Mouse (Mus musculus): ENCODE results near the gene Olfr56. TPM values are rescaled to one million over a fixed set of nuclear protein-coding genes. Genes with fewer than 3 reads are reported as not detected.

Gene Olfr56
- polyA plus RNA-seq, 1 experiment from 2014 or later: 0.18 TPM

DNA sequence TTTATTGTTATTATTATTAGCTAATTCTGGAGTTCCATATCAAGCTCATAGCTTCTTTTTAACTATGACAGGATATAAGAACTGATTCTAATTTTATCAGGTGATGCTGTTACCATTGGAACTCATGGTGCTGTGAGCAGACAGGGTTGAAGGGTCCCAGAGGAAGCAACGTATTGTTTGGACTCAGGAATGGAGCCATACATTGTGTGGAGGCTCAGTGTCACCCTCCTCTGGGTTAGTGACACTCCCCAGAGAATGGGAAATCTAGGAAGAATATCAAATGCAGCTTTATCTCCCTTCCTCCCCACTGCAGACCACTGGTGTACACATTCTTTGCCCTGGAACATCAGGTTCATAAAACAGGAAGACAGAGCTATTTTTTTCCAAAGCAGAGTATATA, 204.5 kb downstream of the Olfr56 start:
- Histone ChIP-seq H3K9me3 (no peaks in the 10 kb centered on the region), H3K4me3 (replicated peaks) (no peak overlapping the region), H3K27ac (no peak overlapping the region), H3K9ac (replicated peaks) (no peak overlapping the region), H3K27me3 (no peaks in the 10 kb centered on the region), H3K36me3 (no peaks in the 10 kb centered on the region), H3K4me2 (no peak overlapping the region), H3K4me1 (replicated peaks) (no peaks in the 10 kb centered on the region)
- no peak for ATAC-seq (ENCODE audit: insufficient number of reproducible peaks, insufficient read depth, low FRiP score, low TSS enrichment, low read depth)
- WGBS: 65% methylated on average over 1 of the region's 1 CpGs

Other genes with a start within 250 kb of the Olfr56 start
- gene Rack1, start 178.6 kb upstream of the Olfr56 start, polyA plus RNA-seq (2016; fragmentation: Nextera tagmentation; extraction: Ambion mirVana): 646 and 685 TPM in 2 replicates
- gene Trim41, start 161.5 kb upstream of the Olfr56 start, polyA plus RNA-seq (2016; fragmentation: Nextera tagmentation; extraction: Ambion mirVana): 6.0 and 7.3 TPM in 2 replicates
- gene Trim7, start 152.7 kb upstream of the Olfr56 start, polyA plus RNA-seq (2016; fragmentation: Nextera tagmentation; extraction: Ambion mirVana): 0.34 and 1.3 TPM in 2 replicates
- 4.2 and 13.6 TPM in 2 replicates for gene Gm12184, start 152.2 kb upstream of the Olfr56 start, polyA plus RNA-seq (2016; fragmentation: Nextera tagmentation; extraction: Ambion mirVana)
- 2.2 and 2.9 TPM in 2 replicates for gene Irgm1, start 107.2 kb upstream of the Olfr56 start, polyA plus RNA-seq (2016; fragmentation: Nextera tagmentation; extraction: Ambion mirVana)
- 0.15 TPM in 2 replicates for gene Gm5431, start 76.7 kb upstream of the Olfr56 start, polyA plus RNA-seq (2016; fragmentation: Nextera tagmentation; extraction: Ambion mirVana)
- gene Psme2b, start 32.7 kb upstream of the Olfr56 start, polyA plus RNA-seq (2016; fragmentation: Nextera tagmentation; extraction: Ambion mirVana): 0.85 and 2.3 TPM in 2 replicates
- gene 9930111J21Rik1, start 509 bp downstream of the Olfr56 start, polyA plus RNA-seq (2016; fragmentation: Nextera tagmentation; extraction: Ambion mirVana): 0.19 and 0.54 TPM in 2 replicates
- gene Gm12185, start 13.3 kb downstream of the Olfr56 start, polyA plus RNA-seq (2016; fragmentation: Nextera tagmentation; extraction: Ambion mirVana): not detected in 2 replicates
- not detected in 2 replicates for gene Tgtp1, start 15.3 kb downstream of the Olfr56 start, polyA plus RNA-seq (2016; fragmentation: Nextera tagmentation; extraction: Ambion mirVana)
- 0.23 and 0.26 TPM in 2 replicates for gene 9930111J21Rik2, start 72.4 kb downstream of the Olfr56 start, polyA plus RNA-seq (2016; fragmentation: Nextera tagmentation; extraction: Ambion mirVana)
- not detected in 2 replicates for gene Tgtp2, start 85.3 kb downstream of the Olfr56 start, polyA plus RNA-seq (2016; fragmentation: Nextera tagmentation; extraction: Ambion mirVana)
- gene Ifi47, start 97.7 kb downstream of the Olfr56 start, polyA plus RNA-seq (2016; fragmentation: Nextera tagmentation; extraction: Ambion mirVana): 0.56 and 0.69 TPM in 2 replicates
- gene Olfr1396, start 136.0 kb downstream of the Olfr56 start, polyA plus RNA-seq (2016; fragmentation: Nextera tagmentation; extraction: Ambion mirVana): not detected in 2 replicates
- gene Olfr1395, start 163.4 kb downstream of the Olfr56 start, polyA plus RNA-seq (2016; fragmentation: Nextera tagmentation; extraction: Ambion mirVana): not detected in 2 replicates
- not detected in 2 replicates for gene Olfr1394, start 175.5 kb downstream of the Olfr56 start, polyA plus RNA-seq (2016; fragmentation: Nextera tagmentation; extraction: Ambion mirVana)
- gene Btnl9, start 208.3 kb downstream of the Olfr56 start, polyA plus RNA-seq (2016; fragmentation: Nextera tagmentation; extraction: Ambion mirVana): 0.33 and 0.87 TPM in 2 replicates
- gene Zfp62, start 224.4 kb downstream of the Olfr56 start, polyA plus RNA-seq (2016; fragmentation: Nextera tagmentation; extraction: Ambion mirVana): 50.4 and 58.5 TPM in 2 replicates